Mouse (Mus musculus) spleen, adult 18-20 months (tissue): ENCODE measurements around the gene Stxbp1.

Source experiments
- DNase-seq, 2 experiments: peaks; one replicate each; pipeline ENCODE4 v3.0.0; 2022; ENCODE audit warnings: mixed read lengths in 2 of 2

Gene Stxbp1

GRCm38 (mm10) chr2:32784048-32784681, 62.9 kb downstream of the Stxbp1 start, which contains the start of gene Cfap157:
TSS of gene Cfap157 (minus strand) at chr2:32784428.
- DNase-seq, result no peak

- no peak for DNase-seq
These were observed 65.3 kb downstream of the Stxbp1 start for GRCm38 (mm10) chr2:32781710-32782109.

- DNase-seq, result no peak
These were observed 67.3 kb downstream of the Stxbp1 start for GRCm38 (mm10) chr2:32779714-32780113.

- peak in 1 of 2 experiments; percentile 58 for DNase-seq
These were observed 67.9 kb downstream of the Stxbp1 start for GRCm38 (mm10) chr2:32779131-32779530.

- DNase-seq, result no peak
These were observed 69.0 kb downstream of the Stxbp1 start for GRCm38 (mm10) chr2:32778081-32778480.

GRCm38 (mm10) chr2:32776192-32776591, 70.9 kb downstream of the Stxbp1 start:
- no peak for DNase-seq

- peak; percentile 92 to 98 for DNase-seq
These were observed 71.5 kb downstream of the Stxbp1 start, which contains the start of the genes Ttc16 and Ptrh1 for GRCm38 (mm10) chr2:32775359-32776074. TSS of gene Ttc16 (minus strand) at chr2:32775633. TSS of gene Ptrh1 (plus strand) at chr2:32775786.

- DNase-seq, result no peak
These were observed 74.3 kb downstream of the Stxbp1 start for GRCm38 (mm10) chr2:32772626-32773279.

- no peak for DNase-seq
These were observed 75.2 kb downstream of the Stxbp1 start for GRCm38 (mm10) chr2:32771886-32772285.

GRCm38 (mm10) chr2:32769327-32770085, 77.5 kb downstream of the Stxbp1 start:
- no peak for DNase-seq

- no peak for DNase-seq
These were observed 78.3 kb downstream of the Stxbp1 start for GRCm38 (mm10) chr2:32768661-32769285.

- no peak for DNase-seq
These were observed 79.8 kb downstream of the Stxbp1 start for GRCm38 (mm10) chr2:32767241-32767640.

- DNase-seq, result no peak
These were observed 83.7 kb downstream of the Stxbp1 start for GRCm38 (mm10) chr2:32763353-32763752.

- DNase-seq, result no peak
These were observed 85.2 kb downstream of the Stxbp1 start for GRCm38 (mm10) chr2:32761859-32762258.

- DNase-seq, result no peak
These were observed 85.7 kb downstream of the Stxbp1 start for GRCm38 (mm10) chr2:32761361-32761760.

GRCm38 (mm10) chr2:32759001-32759400, 88.0 kb downstream of the Stxbp1 start:
- no peak for DNase-seq

- no peak for DNase-seq
These were observed 88.5 kb downstream of the Stxbp1 start for GRCm38 (mm10) chr2:32758503-32758902.

- peak; percentile 94 to 95 for DNase-seq
These were observed 89.8 kb downstream of the Stxbp1 start, which contains the start of gene Tor2a for GRCm38 (mm10) chr2:32757056-32757845. TSS of gene Tor2a (plus strand) at chr2:32757234.

- DNase-seq, result no peak
These were observed 90.4 kb downstream of the Stxbp1 start for GRCm38 (mm10) chr2:32756674-32757055.

- DNase-seq, result no peak
These were observed 94.9 kb downstream of the Stxbp1 start for GRCm38 (mm10) chr2:32752181-32752580.

GRCm38 (mm10) chr2:32751665-32752033, 95.4 kb downstream of the Stxbp1 start:
- no peak for DNase-seq
